Mouse (Mus musculus) cortical plate, adult 2 months (tissue): ENCODE results near the gene Slc10a7.

Experiments used
- CTCF ChIP-seq: fragments of 200-500 bp; IDR thresholded peaks from 2 replicates; pipeline ENCODE4 v1.5.1; 2011; ENCODE audit warnings: mild to moderate bottlenecking, control low read depth, low read length; ENCODE audit not compliant: insufficient read depth; ENCODE audit errors: extremely low read depth
- POLR2A ChIP-seq: fragments of 200-500 bp; IDR thresholded peaks from 2 replicates; pipeline ENCODE4 v1.6.1; 2011; ENCODE audit warnings: mild to moderate bottlenecking, low read length, control low read depth; ENCODE audit not compliant: insufficient read depth; ENCODE audit errors: extremely low read depth

GRCm38 (mm10) chr8:78502706-78503105 lies 6.4 kb upstream of the Slc10a7 start:
- TF ChIP-seq POLR2A (no peak), CTCF (no peak)
